Mouse (Mus musculus) liver, embryonic 12.5 days (tissue): Measurements from ENCODE around the gene Npr1. TPM values are rescaled to one million over a fixed set of nuclear protein-coding genes. Genes with fewer than 3 reads are reported as not detected.
A peak's percentile ranks its signal among the peaks of the same experiment; 100 is the strongest.

Source experiments
- ATAC-seq: fragments of 200-750 bp; cut with Nextera tagmentation; 2 replicates; pipeline ENCODE4 v1.8.0; 2017; ENCODE audit warnings: moderate number of reproducible peaks, mild to moderate bottlenecking, moderate library complexity
- H3K27ac ChIP-seq: fragments of 300-500 bp; sonication (generic); 2 replicates; pipeline ENCODE4 v1.5.1; 2016; ENCODE audit warnings: mild to moderate bottlenecking
- H3K27me3 ChIP-seq: fragments of 300-500 bp; sonication (generic); replicated peaks from 2 replicates; pipeline ENCODE4 v1.6.1; 2016; ENCODE audit warnings: mild to moderate bottlenecking, moderate library complexity
- H3K36me3 ChIP-seq: fragments of 300-500 bp; sonication (generic); 2 replicates; pipeline ENCODE4 v1.6.1; 2016; ENCODE audit warnings: mild to moderate bottlenecking, moderate library complexity
- H3K4me1 ChIP-seq: fragments of 300-500 bp; sonication (generic); 2 replicates; pipeline ENCODE4 v1.6.1; 2016
- H3K4me2 ChIP-seq: fragments of 300-500 bp; sonication (generic); 2 replicates; pipeline ENCODE4 v1.6.1; 2016; ENCODE audit warnings: mild to moderate bottlenecking, moderate library complexity
- H3K4me3 ChIP-seq: fragments of 300-500 bp; sonication (generic); 2 replicates; pipeline ENCODE4 v1.5.1; 2016; ENCODE audit warnings: mild to moderate bottlenecking, moderate library complexity
- H3K9ac ChIP-seq: fragments of 300-500 bp; sonication (generic); 2 replicates; pipeline ENCODE4 v1.6.1; 2016; ENCODE audit warnings: mild to moderate bottlenecking, moderate library complexity
- H3K9me3 ChIP-seq: fragments of 300-500 bp; sonication (generic); replicated peaks from 2 replicates; pipeline ENCODE4 v1.6.1; 2016; ENCODE audit warnings: mild to moderate bottlenecking, moderate library complexity
- WGBS: fragments of 180-500 bp; shearing (Covaris S2); methylation state at CpG from one replicate; pipeline ENCODE4 v1.1.7; 2016; ENCODE audit not compliant: insufficient replicate concordance; 5-methylcytosine and 5-hydroxymethylcytosine counted together
- polyA plus RNA-seq: library from polyadenylated mRNA; unstranded; fragments of >200 nt; fragmentation: Nextera tagmentation; extraction: Ambion mirVana; gene quantifications from 2 replicates; pipeline ENCODE4 v1.2.1, GENCODE M21; 2016

Gene Npr1
- polyA plus RNA-seq, 1 experiment from 2014 or later = 5.1 TPM

- 90% methylated on average over 5 of the region's 5 CpGs for WGBS
- no peak overlapping the region for H3K27ac ChIP-seq
- no peak overlapping the region for H3K4me2 ChIP-seq
- H3K4me3 ChIP-seq = no peak overlapping the region
- no peak overlapping the region for H3K9ac ChIP-seq
- no peaks in the 10 kb centered on the region for H3K27me3 ChIP-seq
- H3K9me3 ChIP-seq = no peaks in the 10 kb centered on the region
- peaks cover 74% of the 10 kb centered on the region for H3K36me3 ChIP-seq
- H3K4me1 ChIP-seq = peaks cover 27% of the 10 kb centered on the region
- no peak for ATAC-seq
Observed at GRCm38 (mm10) chr3:90505216-90505615, 39.5 kb upstream of the Npr1 start.

- no peaks in the 10 kb centered on the region for H3K27me3 ChIP-seq
- H3K36me3 ChIP-seq = peaks cover 92% of the 10 kb centered on the region
- no peak overlapping the region for H3K9ac ChIP-seq
- 83% methylated on average over 4 of the region's 4 CpGs for WGBS
- no peak overlapping the region for H3K4me2 ChIP-seq
- no peak overlapping the region for H3K27ac ChIP-seq
- no peak overlapping the region for H3K4me3 ChIP-seq
- H3K9me3 ChIP-seq = no peaks in the 10 kb centered on the region
- no peak for ATAC-seq
- H3K4me1 ChIP-seq = peaks cover 20% of the 10 kb centered on the region
Observed at GRCm38 (mm10) chr3:90503444-90503843, 37.8 kb upstream of the Npr1 start.

GRCm38 (mm10) chr3:90497597-90497996 lies 31.9 kb upstream of the Npr1 start:
- H3K36me3 ChIP-seq = peaks cover 77% of the 10 kb centered on the region
- H3K4me1 ChIP-seq = 0 out of 2 replicates have a peak, but pooled peaks cover 9% of the 10 kb centered on the region
- H3K27me3 ChIP-seq = no peaks in the 10 kb centered on the region
- ATAC-seq = no peak
- H3K9ac ChIP-seq = no peak overlapping the region
- no peak overlapping the region for H3K4me3 ChIP-seq
- no peaks in the 10 kb centered on the region for H3K9me3 ChIP-seq
- H3K4me2 ChIP-seq = no peak overlapping the region
- H3K27ac ChIP-seq = no peak overlapping the region

- Histone ChIP-seq H3K9me3 (no peaks in the 10 kb centered on the region), H3K27me3 (no peaks in the 10 kb centered on the region), H3K36me3 (peaks cover 61% of the 10 kb centered on the region), H3K4me1 (peaks cover 12% of the 10 kb centered on the region; the same call in 1 of the 2 replicates), H3K9ac (no peak overlapping the region), H3K27ac (no peak overlapping the region), H3K4me3 (no peak overlapping the region), H3K4me2 (no peak overlapping the region)
- no peak for ATAC-seq
- WGBS = 90% methylated on average over 7 of the region's 7 CpGs
Observed at GRCm38 (mm10) chr3:90495850-90496525, 30.3 kb upstream of the Npr1 start.

- no peak overlapping the region for H3K4me2 ChIP-seq
- no peaks in the 10 kb centered on the region for H3K27me3 ChIP-seq
- peaks cover 48% of the 10 kb centered on the region for H3K36me3 ChIP-seq
- 65% methylated on average over 4 of the region's 4 CpGs for WGBS
- H3K9ac ChIP-seq = no peak overlapping the region
- H3K4me3 ChIP-seq = no peak overlapping the region
- peaks cover 27% of the 10 kb centered on the region for H3K4me1 ChIP-seq
- no peaks in the 10 kb centered on the region for H3K9me3 ChIP-seq
- ATAC-seq = no peak
- H3K27ac ChIP-seq = no peak overlapping the region
Observed at GRCm38 (mm10) chr3:90493831-90494540, 28.3 kb upstream of the Npr1 start.

- Histone ChIP-seq H3K9me3 (no peaks in the 10 kb centered on the region), H3K9ac (no peak overlapping the region), H3K4me2 (peak overlapping the region; percentile 69), H3K4me3 (peak overlapping the region; percentile 18; the same call in 1 of the 2 replicates), H3K36me3 (peaks cover 47% of the 10 kb centered on the region), H3K4me1 (peaks cover 24% of the 10 kb centered on the region), H3K27ac (0 out of 2 replicates have a peak overlapping the region, but pooled peaks have one; percentile 38), H3K27me3 (no peaks in the 10 kb centered on the region)
- no peak; the same call in 1 of the 2 replicates for ATAC-seq
- 36% methylated on average over 2 of the region's 2 CpGs for WGBS
Observed at GRCm38 (mm10) chr3:90491350-90491749, 25.7 kb upstream of the Npr1 start.

GRCm38 (mm10) chr3:90490696-90491256 lies 25.1 kb upstream of the Npr1 start, which contains the start of gene Snapin:
Gene Snapin (minus strand): TSS chr3:90491033.
- peaks cover 24% of the 10 kb centered on the region for H3K4me1 ChIP-seq
- peak within 1 kb of the TSS; percentile 84 for H3K4me3 ChIP-seq
- ATAC-seq = peak; percentile 99
- H3K9ac ChIP-seq = peak within 1 kb of the TSS; percentile 82
- H3K27me3 ChIP-seq = no peaks in the 10 kb centered on the region
- no peaks in the 10 kb centered on the region for H3K9me3 ChIP-seq
- WGBS = under 1% methylated on average over 37 of the region's 37 CpGs
- peaks cover 47% of the 10 kb centered on the region for H3K36me3 ChIP-seq
- H3K27ac ChIP-seq = peak within 1 kb of the TSS; percentile 79
- H3K4me2 ChIP-seq = peak within 1 kb of the TSS; percentile 69

- Histone ChIP-seq H3K4me2 (no peak overlapping the region), H3K27me3 (no peaks in the 10 kb centered on the region), H3K27ac (no peak overlapping the region), H3K9me3 (no peaks in the 10 kb centered on the region), H3K4me3 (no peak overlapping the region), H3K9ac (no peak overlapping the region), H3K4me1 (peaks cover 18% of the 10 kb centered on the region), H3K36me3 (peaks cover 59% of the 10 kb centered on the region)
- ATAC-seq = no peak
- 84% methylated on average over 6 of the region's 6 CpGs for WGBS
Observed at GRCm38 (mm10) chr3:90488576-90488975, 22.9 kb upstream of the Npr1 start.

GRCm38 (mm10) chr3:90486998-90487397 lies 21.3 kb upstream of the Npr1 start:
- Histone ChIP-seq H3K36me3 (peaks cover 75% of the 10 kb centered on the region), H3K9me3 (no peaks in the 10 kb centered on the region), H3K4me3 (no peak overlapping the region), H3K4me1 (peaks cover 18% of the 10 kb centered on the region), H3K9ac (no peak overlapping the region), H3K4me2 (no peak overlapping the region), H3K27me3 (no peaks in the 10 kb centered on the region), H3K27ac (no peak overlapping the region)
- WGBS = 76% methylated on average over 5 of the region's 5 CpGs
- no peak for ATAC-seq

GRCm38 (mm10) chr3:90475831-90476611 lies 10.4 kb upstream of the Npr1 start, which contains the start of gene Ilf2:
Gene Ilf2 (plus strand): TSS chr3:90476126.
- Histone ChIP-seq H3K36me3 (peaks cover 38% of the 10 kb centered on the region), H3K9ac (peak within 1 kb of the TSS; percentile 89), H3K4me3 (peak within 1 kb of the TSS; percentile 79), H3K4me2 (peak within 1 kb of the TSS; percentile 83), H3K9me3 (no peaks in the 10 kb centered on the region), H3K4me1 (peaks cover 21% of the 10 kb centered on the region), H3K27ac (peak within 1 kb of the TSS; percentile 86), H3K27me3 (no peaks in the 10 kb centered on the region)
- ATAC-seq = peak; percentile 99
- under 1% methylated on average over 45 of the region's 45 CpGs for WGBS

- Histone ChIP-seq H3K4me2 (peak overlapping the region; percentile 48), H3K4me3 (peak overlapping the region; percentile 47), H3K27ac (no peak overlapping the region), H3K4me1 (peaks cover 21% of the 10 kb centered on the region), H3K27me3 (no peaks in the 10 kb centered on the region), H3K9me3 (no peaks in the 10 kb centered on the region), H3K36me3 (peaks cover 30% of the 10 kb centered on the region), H3K9ac (no peak overlapping the region)
- ATAC-seq = no peak
- WGBS = 33% methylated on average over 16 of the region's 16 CpGs
Observed at GRCm38 (mm10) chr3:90475151-90475830, 9.6 kb upstream of the Npr1 start.
